Mouse (Mus musculus) hindbrain, postnatal 0 days (tissue): ENCODE measurements at regions not wholly inside any gene's neighbourhood (a gene's known extent, or its start where the extent isn't known, plus 50 kb on each side); places are given as distances from the start of the nearest gene placed in this dataset.

Source experiments
- ATAC-seq: fragments of 200-750 bp; cut with Nextera tagmentation; 2 replicates; pipeline ENCODE4 v1.8.0; 2017; ENCODE audit warnings: mild to moderate bottlenecking, moderate TSS enrichment, moderate library complexity
- DNase-seq: peaks from one replicate; pipeline ENCODE4 v3.0.0-alpha.2; 2015; ENCODE audit warnings: low spot score
- H3K27ac ChIP-seq: fragments of 300-500 bp; sonication (generic); 2 replicates; pipeline ENCODE4 v1.5.1; 2014; ENCODE audit warnings: mild to moderate bottlenecking
- H3K27me3 ChIP-seq: fragments of 300-500 bp; sonication (generic); 2 replicates; pipeline ENCODE4 v1.6.1; 2014; ENCODE audit warnings: low read length, mixed read lengths; ENCODE audit not compliant: insufficient read depth
- H3K36me3 ChIP-seq: fragments of 300-500 bp; sonication (generic); 2 replicates; pipeline ENCODE4 v1.6.1; 2014; ENCODE audit warnings: low read length, mixed read lengths; ENCODE audit not compliant: insufficient read depth
- H3K4me1 ChIP-seq: fragments of 300-500 bp; sonication (generic); 2 replicates; pipeline ENCODE4 v1.6.1; 2014; ENCODE audit warnings: antibody characterized with exemption, low read length, mixed read lengths; ENCODE audit not compliant: insufficient read depth
- H3K4me2 ChIP-seq: fragments of 300-500 bp; sonication (generic); 2 replicates; pipeline ENCODE4 v1.6.1; 2014; ENCODE audit warnings: low read depth, mild to moderate bottlenecking, low read length, moderate library complexity, mixed read lengths
- H3K4me3 ChIP-seq: fragments of 300-500 bp; sonication (generic); 2 replicates; pipeline ENCODE4 v1.5.1; 2014; ENCODE audit warnings: low read length
- H3K9ac ChIP-seq: fragments of 300-500 bp; sonication (generic); replicated peaks from 2 replicates; pipeline ENCODE4 v1.6.1; 2014; ENCODE audit warnings: mild to moderate bottlenecking, low read length, moderate library complexity, mixed read lengths
- H3K9me3 ChIP-seq: fragments of 300-500 bp; sonication (generic); 2 replicates; pipeline ENCODE4 v1.6.1; 2016; ENCODE audit warnings: low read length, mixed read lengths
- CTCF ChIP-seq: IDR thresholded peaks from 2 replicates; pipeline ENCODE4 v1.5.1; 2016; ENCODE audit warnings: antibody characterized with exemption, control low read depth, low read depth
- WGBS: fragments of 180-500 bp; shearing (Covaris S2); extraction: QIAGEN DNeasy Blood & Tissue Kit; methylation state at CpG from one replicate; pipeline ENCODE4 v1.1.7; 2014; 5-methylcytosine and 5-hydroxymethylcytosine counted together

DNA sequence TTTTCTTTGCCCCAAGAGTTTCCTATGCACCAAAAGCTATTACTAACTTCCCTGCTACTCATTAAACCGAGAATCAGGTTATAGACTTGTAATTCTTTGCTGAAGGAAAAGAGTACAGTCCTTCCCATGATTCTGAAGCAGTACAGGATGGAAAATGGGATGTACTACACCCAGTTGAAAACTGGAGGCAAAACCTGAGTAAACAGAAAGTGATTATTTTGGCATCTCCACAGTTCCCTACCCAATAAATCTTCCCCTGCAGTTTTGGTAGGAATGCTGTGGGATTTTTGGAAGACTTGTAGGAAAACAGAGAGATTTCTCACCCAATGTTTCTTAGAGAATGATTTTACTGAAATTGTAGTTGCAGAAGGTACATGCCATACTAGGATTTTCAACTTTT, 268.5 kb downstream of the Dio2 start:
- no peaks in the 10 kb centered on the region for H3K9me3 ChIP-seq
- no peaks in the 10 kb centered on the region for H3K36me3 ChIP-seq
- H3K9ac ChIP-seq = no peak overlapping the region
- DNase-seq = no peak
- ATAC-seq = no peak
- no peak overlapping the region for H3K27ac ChIP-seq
- 60% methylated on average over 1 of the region's 1 CpGs for WGBS
- no peak overlapping the region for H3K4me3 ChIP-seq
- H3K4me2 ChIP-seq = no peak overlapping the region
- TF ChIP-seq CTCF = no peak
- no peaks in the 10 kb centered on the region for H3K27me3 ChIP-seq
- H3K4me1 ChIP-seq = no peaks in the 10 kb centered on the region

DNA sequence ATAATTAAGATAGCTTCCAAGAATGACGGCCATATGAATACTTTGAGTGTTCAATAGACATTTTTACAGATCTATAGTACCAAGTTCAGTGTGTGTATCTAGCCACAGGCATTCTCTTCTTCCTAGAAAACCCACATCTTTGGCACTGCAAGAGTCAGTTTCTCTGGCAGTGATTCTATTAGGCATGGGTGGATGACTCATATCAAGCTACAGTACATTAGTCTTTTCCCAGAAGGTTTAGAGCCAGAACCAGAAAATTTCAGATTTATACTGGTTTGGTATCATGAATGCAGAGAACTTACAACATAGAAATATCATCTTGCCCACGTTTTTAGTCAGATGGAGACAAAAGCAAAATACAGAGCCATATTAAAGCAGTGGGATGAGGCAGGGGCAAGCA, 278.1 kb downstream of the Dio2 start:
- DNase-seq (no peak), ATAC-seq (no peak)
- 68% methylated on average over 2 of the region's 2 CpGs for WGBS
- no peaks in the 10 kb centered on the region for H3K9me3 ChIP-seq
- H3K27ac ChIP-seq = no peak overlapping the region
- no peak overlapping the region for H3K4me2 ChIP-seq
- no peaks in the 10 kb centered on the region for H3K36me3 ChIP-seq
- H3K4me1 ChIP-seq = no peaks in the 10 kb centered on the region
- no peaks in the 10 kb centered on the region for H3K27me3 ChIP-seq
- H3K9ac ChIP-seq = no peak overlapping the region
- no peak for TF ChIP-seq CTCF
- H3K4me3 ChIP-seq = no peak overlapping the region

DNA sequence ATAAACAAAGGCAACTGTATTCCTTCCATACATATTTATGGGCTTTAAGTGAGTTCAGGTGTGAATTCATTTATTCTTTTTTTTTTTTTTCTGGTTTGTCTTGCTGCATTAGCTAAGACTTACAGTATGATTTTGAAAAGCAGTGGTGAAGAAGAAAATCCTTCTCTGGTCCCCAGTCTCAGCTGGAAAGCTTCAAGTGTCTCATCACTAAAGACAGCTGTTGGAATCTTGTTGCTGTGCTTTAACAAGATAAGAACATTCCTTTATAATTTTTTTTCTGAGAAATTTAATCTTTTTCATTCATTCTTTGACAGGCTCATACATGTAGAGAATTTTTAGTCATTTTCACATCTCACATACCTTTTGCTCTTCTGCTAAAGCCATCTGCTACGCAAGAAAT, 297.6 kb downstream of the Dio2 start:
- ATAC-seq (no peak), DNase-seq (no peak)
- H3K27me3 ChIP-seq = no peaks in the 10 kb centered on the region
- H3K4me2 ChIP-seq = no peak overlapping the region
- no peaks in the 10 kb centered on the region for H3K36me3 ChIP-seq
- H3K4me3 ChIP-seq = no peak overlapping the region
- no peak overlapping the region for H3K9ac ChIP-seq
- H3K9me3 ChIP-seq = no peaks in the 10 kb centered on the region
- no peak for TF ChIP-seq CTCF
- H3K27ac ChIP-seq = no peak overlapping the region
- 71% methylated on average over 1 of the region's 1 CpGs for WGBS
- no peaks in the 10 kb centered on the region for H3K4me1 ChIP-seq

DNA sequence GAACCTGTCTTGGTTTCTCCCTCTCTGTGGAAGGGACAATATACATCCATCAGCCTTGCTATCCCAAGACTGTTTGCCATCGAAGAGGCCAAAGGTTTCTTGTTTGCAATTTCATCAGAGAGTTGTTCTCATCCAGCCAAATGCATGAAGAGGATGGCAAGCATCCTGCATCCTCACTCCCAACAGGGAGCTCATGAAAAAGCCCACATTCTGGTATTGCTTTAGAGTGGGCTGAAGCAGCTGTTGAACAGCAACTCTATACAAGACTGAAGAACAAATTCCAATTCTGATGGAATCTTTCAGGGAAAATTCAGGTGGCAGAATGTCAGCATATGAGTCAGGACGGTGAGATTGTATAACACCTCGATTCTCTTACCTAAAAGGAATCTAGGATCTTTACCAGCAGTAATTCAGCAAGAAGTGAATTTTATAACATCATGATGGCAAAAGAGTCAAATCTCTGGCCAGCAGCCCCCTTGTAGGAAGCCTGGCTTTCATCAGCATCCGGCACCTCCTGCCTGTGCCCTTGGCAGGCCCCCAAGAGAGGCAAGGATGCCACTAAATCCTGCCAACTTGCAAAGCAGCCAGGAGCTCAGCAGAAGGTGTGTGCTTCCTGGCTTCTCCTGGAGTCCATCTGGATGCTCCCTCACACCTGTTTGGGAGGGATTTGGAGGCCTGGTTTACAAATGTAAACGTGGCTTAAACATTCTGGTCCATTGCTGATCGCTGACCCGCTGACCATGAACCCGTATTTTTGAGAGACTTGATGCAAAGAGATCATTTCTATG, 312.8 kb downstream of the Dio2 start:
- TF ChIP-seq CTCF = no peak
- Histone ChIP-seq H3K27ac (no peak overlapping the region), H3K27me3 (no peaks in the 10 kb centered on the region), H3K9me3 (no peaks in the 10 kb centered on the region), H3K9ac (no peak overlapping the region), H3K4me2 (no peak overlapping the region), H3K4me1 (no peaks in the 10 kb centered on the region), H3K4me3 (no peak overlapping the region), H3K36me3 (no peaks in the 10 kb centered on the region)
- 57% methylated on average over 8 of the region's 8 CpGs for WGBS
- peak; percentile 77 for DNase-seq
- peak; percentile 74 for ATAC-seq

DNA sequence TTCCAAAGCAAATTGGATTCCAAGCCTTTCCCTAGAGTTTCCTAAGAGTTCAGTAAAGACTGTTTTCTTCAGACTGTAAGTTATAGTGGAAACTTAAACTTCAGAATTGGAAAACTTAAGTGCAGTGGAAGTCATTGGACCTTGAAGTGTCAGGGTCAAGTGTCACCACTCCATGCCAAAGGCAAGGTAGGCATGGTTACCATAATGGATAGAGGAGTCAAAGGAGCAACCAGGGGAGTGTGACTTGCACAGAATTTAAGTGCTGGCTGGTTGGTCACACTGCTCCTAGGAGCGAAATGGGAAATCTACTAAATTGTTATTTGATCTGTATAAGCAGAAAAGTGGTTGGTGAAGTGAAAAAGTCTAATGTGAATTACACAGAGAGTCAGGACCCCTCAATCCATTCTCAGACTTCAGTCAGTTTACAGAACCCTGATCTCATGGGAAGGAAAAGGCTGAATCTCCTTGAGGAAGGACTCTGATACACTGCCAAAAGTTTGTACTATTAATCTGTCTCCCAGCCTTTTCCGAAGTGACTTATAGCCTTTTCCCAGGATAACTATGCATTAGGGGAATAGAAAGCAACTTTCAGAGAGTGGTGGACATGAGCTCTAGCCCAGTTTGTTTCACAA, 320.5 kb downstream of the Dio2 start:
- 85% methylated on average over 2 of the region's 2 CpGs for WGBS
- no peaks in the 10 kb centered on the region for H3K36me3 ChIP-seq
- H3K9me3 ChIP-seq = no peaks in the 10 kb centered on the region

DNA sequence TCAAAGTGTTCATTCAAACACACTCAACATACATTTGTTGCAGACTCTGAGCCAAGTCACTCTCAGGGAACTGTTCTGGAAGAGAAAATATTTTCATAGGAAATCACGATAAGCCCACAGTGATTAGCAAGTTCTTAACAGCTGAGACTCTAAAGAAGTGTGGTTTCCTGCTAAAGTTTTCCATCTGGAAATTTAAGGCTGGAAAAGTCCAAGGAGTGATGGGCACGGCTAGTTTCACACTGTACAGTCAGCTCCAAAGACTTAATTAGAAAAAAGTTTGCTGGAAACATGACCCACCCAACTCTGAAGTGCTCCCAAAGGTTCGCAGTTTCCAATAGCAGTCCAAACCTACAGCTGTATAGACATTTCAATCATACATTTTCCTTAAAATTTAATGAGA, 329.5 kb downstream of the Dio2 start:
- no peak overlapping the region for H3K4me2 ChIP-seq
- DNase-seq (no peak), ATAC-seq (no peak)
- H3K27me3 ChIP-seq = no peaks in the 10 kb centered on the region
- H3K9me3 ChIP-seq = no peaks in the 10 kb centered on the region
- no peaks in the 10 kb centered on the region for H3K36me3 ChIP-seq
- H3K9ac ChIP-seq = no peak overlapping the region
- TF ChIP-seq CTCF = no peak
- 83% methylated on average over 3 of the region's 3 CpGs for WGBS
- no peak overlapping the region for H3K4me3 ChIP-seq
- no peak overlapping the region for H3K27ac ChIP-seq
- no peaks in the 10 kb centered on the region for H3K4me1 ChIP-seq

More for the DNA sequence above, 320.5 kb downstream of the Dio2 start:
- H3K4me1 ChIP-seq = no peaks in the 10 kb centered on the region
- ATAC-seq (no peak), DNase-seq (no peak)
- H3K27ac ChIP-seq = no peak overlapping the region
- no peak overlapping the region for H3K4me3 ChIP-seq
- H3K4me2 ChIP-seq = no peak overlapping the region
- H3K27me3 ChIP-seq = no peaks in the 10 kb centered on the region
- no peak for TF ChIP-seq CTCF
- no peak overlapping the region for H3K9ac ChIP-seq

DNA sequence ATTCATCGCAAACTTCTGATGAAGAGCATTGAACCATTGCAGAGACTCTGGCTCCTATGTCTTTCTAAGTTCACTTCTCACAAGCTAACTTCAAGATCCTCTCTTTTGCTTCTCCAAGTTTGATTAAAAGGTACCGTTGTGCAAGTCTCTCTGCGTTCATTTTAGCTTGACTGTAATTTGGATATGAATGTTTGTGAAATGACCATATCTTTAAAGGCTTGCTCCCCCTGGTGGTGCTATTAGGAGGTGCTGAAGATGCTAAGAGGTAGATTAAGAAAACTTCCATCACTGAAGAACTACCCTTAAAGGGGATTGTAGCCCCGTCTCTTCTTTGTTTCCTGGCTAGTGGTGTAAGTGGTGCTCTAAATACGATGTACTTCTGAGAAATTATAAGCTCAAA, 339.7 kb downstream of the Dio2 start:
- Histone ChIP-seq H3K36me3 (no peaks in the 10 kb centered on the region), H3K27me3 (no peaks in the 10 kb centered on the region), H3K4me3 (no peak overlapping the region), H3K4me1 (no peaks in the 10 kb centered on the region), H3K27ac (no peak overlapping the region), H3K4me2 (no peak overlapping the region), H3K9ac (no peak overlapping the region), H3K9me3 (no peaks in the 10 kb centered on the region)
- DNase-seq (peak; percentile 42), ATAC-seq (no peak)
- WGBS = 75% methylated on average over 5 of the region's 5 CpGs
- peak; percentile 55 for TF ChIP-seq CTCF
